Mouse (Mus musculus) limb, embryonic 10.5 days (tissue): Measurements from ENCODE around the gene Gm7942. TPM values are rescaled to one million over a fixed set of nuclear protein-coding genes. Genes with fewer than 3 reads are reported as not detected.
"Not testable (repeated sequence)": the region's sequence is repeated elsewhere in the genome, so short reads cannot be mapped to it uniquely, and the experiment has no call there.

ENCODE experiments used
- DNase-seq: peaks from one replicate; pipeline ENCODE4 v3.0.0-alpha.2; 2017; ENCODE audit warnings: low spot score
- H3K27ac ChIP-seq: fragments of 300-500 bp; sonication (generic); 2 replicates; pipeline ENCODE4 v1.5.1; 2016; ENCODE audit warnings: mild to moderate bottlenecking
- H3K27me3 ChIP-seq: fragments of 300-500 bp; sonication (generic); 2 replicates; pipeline ENCODE4 v1.6.1; 2016; ENCODE audit warnings: low read depth, mild to moderate bottlenecking; ENCODE audit not compliant: poor library complexity, severe bottlenecking
- H3K36me3 ChIP-seq: fragments of 300-500 bp; sonication (generic); 2 replicates; pipeline ENCODE4 v1.6.1; 2016; ENCODE audit warnings: mild to moderate bottlenecking, moderate library complexity
- H3K4me1 ChIP-seq: fragments of 300-500 bp; sonication (generic); 2 replicates; pipeline ENCODE4 v1.6.1; 2016
- H3K4me3 ChIP-seq: fragments of 300-500 bp; sonication (generic); 2 replicates; pipeline ENCODE4 v1.5.1; 2016; ENCODE audit warnings: mild to moderate bottlenecking, moderate library complexity
- H3K9me3 ChIP-seq: fragments of 300-500 bp; sonication (generic); replicated peaks from 2 replicates; pipeline ENCODE4 v1.6.1; 2016; ENCODE audit warnings: mild to moderate bottlenecking
- WGBS: fragments of 180-500 bp; shearing (Covaris S2); methylation state at CpG from one replicate; pipeline ENCODE4 v1.1.7; 2016; 5-methylcytosine and 5-hydroxymethylcytosine counted together
- polyA plus RNA-seq: library from polyadenylated mRNA; unstranded; fragments of >200 nt; fragmentation: Nextera tagmentation; extraction: Ambion mirVana; gene quantifications from 2 replicates; pipeline ENCODE4 v1.2.1, GENCODE M21; 2016

Gene Gm7942
- polyA plus RNA-seq, result not detected in 2 replicates

DNA sequence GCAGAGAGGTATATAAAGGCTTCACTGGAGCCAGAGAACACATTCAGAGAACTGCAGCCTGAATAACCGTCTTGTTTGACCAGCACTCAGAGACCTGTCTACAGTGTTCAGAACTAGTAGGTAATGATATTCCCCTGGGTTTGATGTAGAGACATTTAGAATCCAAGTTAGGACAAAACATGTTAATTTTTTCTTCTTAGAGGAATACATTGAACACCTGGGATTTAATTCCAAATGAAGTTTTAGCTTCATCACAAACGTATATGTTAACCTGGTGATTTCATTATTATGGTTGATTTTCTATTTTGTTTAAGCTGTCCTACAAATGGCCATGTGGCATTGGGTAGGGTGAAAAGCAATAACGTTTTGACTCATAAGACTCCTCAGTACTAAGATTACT lies at the start of gene Gm7942:
TSS of gene Gm7942 (plus strand) at position 301 of the 400 bp plus-strand sequence.
- H3K27me3 ChIP-seq, DNase-seq, H3K4me1 ChIP-seq, H3K36me3 ChIP-seq, H3K27ac ChIP-seq, H3K9me3 ChIP-seq, H3K4me3 ChIP-seq: not testable (repeated sequence)
- no CpG with 5 or more reads among the region's 3 CpGs for WGBS

Other genes with a start within 250 kb of the Gm7942 start
- gene Gm3183, start 241.5 kb upstream of the Gm7942 start, polyA plus RNA-seq, result not detected in 2 replicates
- not detected in 2 replicates for gene Gm6367, start 118.3 kb upstream of the Gm7942 start, polyA plus RNA-seq
- gene Gm16513, start 75.7 kb downstream of the Gm7942 start, polyA plus RNA-seq, result not detected in 2 replicates
- gene Gm10424, start 165.8 kb downstream of the Gm7942 start, polyA plus RNA-seq, result not detected in 2 replicates
- gene Gm3259, start 199.0 kb downstream of the Gm7942 start, polyA plus RNA-seq, result not detected in 2 replicates